Mouse (Mus musculus) G1E (cell line): Measurements from ENCODE around the gene Metap1.

Source experiments
- CTCF ChIP-seq: IDR thresholded peaks from 2 replicates; pipeline ENCODE4 v1.5.1; 2012; ENCODE audit warnings: low read depth, low read length, inconsistent platforms, mixed read lengths
- GATA1 ChIP-seq: IDR thresholded peaks from 2 replicates; pipeline ENCODE4 v1.6.1; 2012; ENCODE audit warnings: borderline replicate concordance, low read length, inconsistent platforms, mixed read lengths
- TAL1 ChIP-seq: conservative IDR thresholded peaks from 2 replicates; pipeline ENCODE4 v1.6.1; 2012; ENCODE audit warnings: low read depth, low read length, inconsistent platforms, mixed read lengths

- TF ChIP-seq CTCF = no peak
- no peak for TF ChIP-seq GATA1
- TF ChIP-seq TAL1 = no peak
These were observed 41.0 kb downstream of the Metap1 start for GRCm38 (mm10) chr3:138448077-138448860.
